ENCODE assay signal across 14 mouse cellular contexts in genomic region chr6:148358580-148359246, GRCm38 (mm10).
DNase-seq lines count a peak whose midpoint lies in the region; ATAC-seq and TF ChIP-seq lines count a peak whose summit lies in the region.
"Had no signal": no experiment of that assay in that cellular context is flagged by ENCODE, and none has a peak within 500 bp of the region (broad histone marks: within the 10 kb centered on the region; RNA-seq: fewer than 3 reads in every experiment).

No protein-coding gene starts in this region.

- no peaks in the 10 kb centered on the region for H3K4me1 ChIP-seq in liver, adult 2 months (ENCODE audit: control insufficient read depth, insufficient read depth, low read length)
- H3K4me1 ChIP-seq in embryonic facial prominence, embryonic 13.5 days: peaks cover 7% of the 10 kb centered on the region; the same call in 1 of the 2 replicates
- no peaks in the 10 kb centered on the region for H3K4me1 ChIP-seq in midbrain, embryonic 14.5 days (ENCODE audit: control insufficient read depth, insufficient read depth, low read length)

- TF ChIP-seq POLR2A in liver, adult 2 months (IDR thresholded peaks at IDR 0.05; ENCODE audit: extremely low read depth, insufficient read depth, low read length): no peak

- no peak overlapping the region for H3K4me3 ChIP-seq in liver, adult 2 months (ENCODE audit: insufficient read depth, low read depth, low read length)
- no peak overlapping the region for H3K4me3 ChIP-seq in embryonic facial prominence, embryonic 13.5 days
- H3K4me3 ChIP-seq in midbrain, embryonic 14.5 days (replicated peaks; ENCODE audit: low read depth, low read length): no peak overlapping the region

- 65% methylated on average over 9 of the region's 12 CpGs for WGBS in liver, adult 2 months
- 50% methylated on average over 9 of the region's 12 CpGs for WGBS in embryonic facial prominence, embryonic 13.5 days
- WGBS in midbrain, embryonic 14.5 days: 29% methylated on average over 9 of the region's 12 CpGs

- H3K9me3 ChIP-seq in embryonic facial prominence, embryonic 13.5 days: peaks cover 12% of the 10 kb centered on the region; the same call in 1 of the 2 replicates
- peaks cover 12% of the 10 kb centered on the region; the same call in 1 of the 2 replicates for H3K9me3 ChIP-seq in midbrain, embryonic 14.5 days (ENCODE audit: control insufficient read depth, low read length)

- H3K4me2 ChIP-seq in embryonic facial prominence, embryonic 13.5 days: no peak overlapping the region
- H3K4me2 ChIP-seq in midbrain, embryonic 14.5 days (ENCODE audit: low read length): no peak overlapping the region
- H3K4me2 ChIP-seq: hindbrain, embryonic 14.5 days had no signal

- no peak overlapping the region for H3K27ac ChIP-seq in liver, adult 2 months (replicated peaks; ENCODE audit: insufficient read depth, low read depth, low read length)
- peak overlapping the region; percentile 16; the same call in 1 of the 2 replicates for H3K27ac ChIP-seq in embryonic facial prominence, embryonic 13.5 days
- H3K27ac ChIP-seq in midbrain, embryonic 14.5 days (replicated peaks; ENCODE audit: low read depth, low read length): no peak overlapping the region
- H3K27ac ChIP-seq: hindbrain, embryonic 14.5 days had no signal

- H3K36me3 ChIP-seq in liver, adult 2 months (ENCODE audit: control insufficient read depth, insufficient read depth, low read length): no peaks in the 10 kb centered on the region
- peaks cover 15% of the 10 kb centered on the region for H3K36me3 ChIP-seq in embryonic facial prominence, embryonic 13.5 days
- H3K36me3 ChIP-seq in midbrain, embryonic 14.5 days (ENCODE audit: control insufficient read depth, insufficient read depth, low read length): no peaks in the 10 kb centered on the region; the same call in 1 of the 2 replicates

- no peak for ATAC-seq in embryonic facial prominence, embryonic 13.5 days (ENCODE audit: insufficient number of reproducible peaks, insufficient read depth, low FRiP score, low TSS enrichment, low read depth)
- no peak for ATAC-seq in midbrain, embryonic 14.5 days (ENCODE audit: low FRiP score, low TSS enrichment)

- no peaks in the 10 kb centered on the region for H3K79me2 ChIP-seq in liver, adult 2 months (ENCODE audit: control insufficient read depth, insufficient read depth, low read length)

- no peak overlapping the region for H3K9ac ChIP-seq in liver, adult 2 months (ENCODE audit: low read depth, low read length)
- H3K9ac ChIP-seq in embryonic facial prominence, embryonic 13.5 days: no peak overlapping the region
- no peak overlapping the region for H3K9ac ChIP-seq in midbrain, embryonic 14.5 days (replicated peaks; ENCODE audit: low read length)
- H3K9ac ChIP-seq: hindbrain, embryonic 14.5 days had no signal

- no peaks in the 10 kb centered on the region for H3K27me3 ChIP-seq in liver, adult 2 months (ENCODE audit: control insufficient read depth, insufficient read depth, low read length)
- no peaks in the 10 kb centered on the region for H3K27me3 ChIP-seq in embryonic facial prominence, embryonic 13.5 days
- no peaks in the 10 kb centered on the region for H3K27me3 ChIP-seq in midbrain, embryonic 14.5 days (ENCODE audit: control insufficient read depth, insufficient read depth, low read length)

- no peak for TF ChIP-seq CTCF in liver, adult 2 months (IDR thresholded peaks at IDR 0.05; ENCODE audit: low read depth, low read length)

- peak; percentile 14 for DNase-seq in liver, adult 2 months (ENCODE audit: extremely low read depth, low read depth, low spot score)
- DNase-seq in liver (no peak), ES-CJ7 (ENCODE audit: low read depth, low spot score) (peak; percentile 95)
- DNase-seq in midbrain, embryonic 14.5 days: peak; percentile 31
- no peak for DNase-seq in ovary, postnatal 14 days (ENCODE audit: low spot score)
- DNase-seq in frontal cortex, postnatal 10 days (ENCODE audit: low spot score in 2 of 2): no peak
- no peak for DNase-seq in ovary, adult 18-20 months (ENCODE audit: low spot score)
- DNase-seq: adrenal gland, postnatal 14 days; cerebellum, adult 8-10 months; heart, adult 18-20 months; spleen, adult 18-20 months; thymus, postnatal 25 days had no signal

Comparison
In these comparisons a context has a peak if more than half of its experiments do, and no peak if none do; other contexts are left out.
1. DNase-seq: peak in liver, adult 2 months (single experiment), ES-CJ7 (single experiment) and midbrain, embryonic 14.5 days (single experiment); none in liver (single experiment), ovary, postnatal 14 days (single experiment), frontal cortex, postnatal 10 days (0 of 2) and ovary, adult 18-20 months (single experiment).